Mouse (Mus musculus): Measurements from ENCODE around the gene Cd96.
"Not testable (repeated sequence)": the region's sequence is repeated elsewhere in the genome, so short reads cannot be mapped to it uniquely, and the experiment has no call there.

Gene Cd96

GRCm38 (mm10) chr16:46120020-46120419 lies at the start of gene Cd96:
Cd96 (minus strand) TSS chr16:46120251.
- DNase-seq (ENCODE audit: extremely low spot score), result no peak

- DNase-seq (ENCODE audit: extremely low spot score), result no peak
Observed at GRCm38 (mm10) chr16:46166971-46167370, 46.9 kb upstream of the Cd96 start.

- no peak for DNase-seq (ENCODE audit: extremely low spot score)
Observed at GRCm38 (mm10) chr16:46165305-46165704, 45.3 kb upstream of the Cd96 start.

GRCm38 (mm10) chr16:46154832-46155231 lies 34.8 kb upstream of the Cd96 start, which contains the start of gene Gm4737:
Gm4737 (minus strand) TSS chr16:46155077.
- DNase-seq (ENCODE audit: extremely low spot score), result not testable (repeated sequence)

GRCm38 (mm10) chr16:46151141-46151540 lies 31.1 kb upstream of the Cd96 start:
- no peak for DNase-seq (ENCODE audit: extremely low spot score)

- no peak for DNase-seq (ENCODE audit: extremely low spot score)
Observed at GRCm38 (mm10) chr16:46148661-46149341, 28.8 kb upstream of the Cd96 start.

GRCm38 (mm10) chr16:46146962-46147361 lies 26.9 kb upstream of the Cd96 start:
- DNase-seq (ENCODE audit: extremely low spot score), result no peak

- DNase-seq (ENCODE audit: extremely low spot score), result no peak
Observed at GRCm38 (mm10) chr16:46122238-46122637, 2.2 kb upstream of the Cd96 start.

GRCm38 (mm10) chr16:46121420-46121819 lies 1.4 kb upstream of the Cd96 start:
- DNase-seq (ENCODE audit: extremely low spot score), result peak; percentile 33

- DNase-seq (ENCODE audit: extremely low spot score), result no peak
Observed at GRCm38 (mm10) chr16:46120607-46121006, 556 bp upstream of the Cd96 start.

GRCm38 (mm10) chr16:46117645-46118044 lies 2.4 kb downstream of the Cd96 start:
- no peak for DNase-seq (ENCODE audit: extremely low spot score)

- DNase-seq (ENCODE audit: extremely low spot score), result no peak
Observed at GRCm38 (mm10) chr16:46114727-46115126, 5.3 kb downstream of the Cd96 start.

- DNase-seq (ENCODE audit: extremely low spot score), result no peak
Observed at GRCm38 (mm10) chr16:46109536-46109935, 10.5 kb downstream of the Cd96 start.

GRCm38 (mm10) chr16:46107431-46107830 lies 12.6 kb downstream of the Cd96 start:
- no peak for DNase-seq (ENCODE audit: extremely low spot score)

- DNase-seq (ENCODE audit: extremely low spot score), result no peak
Observed at GRCm38 (mm10) chr16:46104491-46104890, 15.6 kb downstream of the Cd96 start.

- no peak for DNase-seq (ENCODE audit: extremely low spot score)
Observed at GRCm38 (mm10) chr16:46101748-46102147, 18.3 kb downstream of the Cd96 start.

- DNase-seq (ENCODE audit: extremely low spot score), result no peak
Observed at GRCm38 (mm10) chr16:46100286-46100685, 19.8 kb downstream of the Cd96 start.

GRCm38 (mm10) chr16:46097421-46097820 lies 22.6 kb downstream of the Cd96 start:
- DNase-seq (ENCODE audit: extremely low spot score), result no peak

GRCm38 (mm10) chr16:46094478-46094877 lies 25.6 kb downstream of the Cd96 start:
- no peak for DNase-seq (ENCODE audit: extremely low spot score)

GRCm38 (mm10) chr16:46092935-46093334 lies 27.1 kb downstream of the Cd96 start:
- DNase-seq (ENCODE audit: extremely low spot score), result no peak

- DNase-seq (ENCODE audit: extremely low spot score), result no peak
Observed at GRCm38 (mm10) chr16:46086874-46087473, 33.1 kb downstream of the Cd96 start.

GRCm38 (mm10) chr16:46068000-46068399 lies 52.1 kb downstream of the Cd96 start:
- DNase-seq (ENCODE audit: extremely low spot score), result no peak

- DNase-seq (ENCODE audit: extremely low spot score), result no peak
Observed at GRCm38 (mm10) chr16:46063278-46063677, 56.8 kb downstream of the Cd96 start.

GRCm38 (mm10) chr16:46046906-46047305 lies 73.1 kb downstream of the Cd96 start:
- DNase-seq (ENCODE audit: extremely low spot score), result no peak

Data from embryo, embryonic 9.5 days (tissue).